Mouse (Mus musculus) limb, embryonic 10.5 days (tissue): ENCODE measurements around the gene Krt4. TPM values are rescaled to one million over a fixed set of nuclear protein-coding genes. Genes with fewer than 3 reads are reported as not detected.

Experiments used
- DNase-seq: peaks from one replicate; pipeline ENCODE4 v3.0.0-alpha.2; 2017; ENCODE audit warnings: low spot score
- H3K27ac ChIP-seq: fragments of 300-500 bp; sonication (generic); 2 replicates; pipeline ENCODE4 v1.5.1; 2016; ENCODE audit warnings: mild to moderate bottlenecking
- H3K27me3 ChIP-seq: fragments of 300-500 bp; sonication (generic); 2 replicates; pipeline ENCODE4 v1.6.1; 2016; ENCODE audit warnings: low read depth, mild to moderate bottlenecking; ENCODE audit not compliant: poor library complexity, severe bottlenecking
- H3K36me3 ChIP-seq: fragments of 300-500 bp; sonication (generic); 2 replicates; pipeline ENCODE4 v1.6.1; 2016; ENCODE audit warnings: mild to moderate bottlenecking, moderate library complexity
- H3K4me1 ChIP-seq: fragments of 300-500 bp; sonication (generic); 2 replicates; pipeline ENCODE4 v1.6.1; 2016
- H3K4me3 ChIP-seq: fragments of 300-500 bp; sonication (generic); 2 replicates; pipeline ENCODE4 v1.5.1; 2016; ENCODE audit warnings: mild to moderate bottlenecking, moderate library complexity
- H3K9me3 ChIP-seq: fragments of 300-500 bp; sonication (generic); replicated peaks from 2 replicates; pipeline ENCODE4 v1.6.1; 2016; ENCODE audit warnings: mild to moderate bottlenecking
- WGBS: fragments of 180-500 bp; shearing (Covaris S2); methylation state at CpG from one replicate; pipeline ENCODE4 v1.1.7; 2016; 5-methylcytosine and 5-hydroxymethylcytosine counted together
- polyA plus RNA-seq: library from polyadenylated mRNA; unstranded; fragments of >200 nt; fragmentation: Nextera tagmentation; extraction: Ambion mirVana; gene quantifications from 2 replicates; pipeline ENCODE4 v1.2.1, GENCODE M21; 2016

Gene Krt4
- polyA plus RNA-seq, 1 experiment from 2014 or later, result not detected

GRCm38 (mm10) chr15:101929666-101930065, 5.1 kb upstream of the Krt4 start:
- Histone ChIP-seq H3K4me1 (peaks cover 34% of the 10 kb centered on the region), H3K27me3 (peaks cover 48% of the 10 kb centered on the region), H3K4me3 (peak overlapping the region; percentile 41), H3K27ac (peak overlapping the region; percentile 38), H3K36me3 (no peaks in the 10 kb centered on the region), H3K9me3 (no peaks in the 10 kb centered on the region)
- WGBS, result 2% methylated on average over 17 of the region's 17 CpGs
- peak; percentile 63 for DNase-seq

- peak overlapping the region; percentile 41 for H3K4me3 ChIP-seq
- 0 out of 2 replicates have a peak overlapping the region, but pooled peaks have one; percentile 38 for H3K27ac ChIP-seq
- H3K4me1 ChIP-seq, result peaks cover 34% of the 10 kb centered on the region
- H3K36me3 ChIP-seq, result no peaks in the 10 kb centered on the region
- WGBS, result 7% methylated on average over 9 of the region's 9 CpGs
- peak; percentile 37 for DNase-seq
- peaks cover 48% of the 10 kb centered on the region for H3K27me3 ChIP-seq
- no peaks in the 10 kb centered on the region for H3K9me3 ChIP-seq
Measured at GRCm38 (mm10) chr15:101929087-101929486, 4.6 kb upstream of the Krt4 start.

GRCm38 (mm10) chr15:101927340-101928080, 3.0 kb upstream of the Krt4 start:
- H3K27ac ChIP-seq, result peak overlapping the region; percentile 50; the same call in 1 of the 2 replicates
- peaks cover 34% of the 10 kb centered on the region for H3K4me1 ChIP-seq

GRCm38 (mm10) chr15:101925041-101925440, 506 bp upstream of the Krt4 start:
- WGBS, result 89% methylated on average over 1 of the region's 1 CpGs
- Histone ChIP-seq H3K27ac (no peak overlapping the region), H3K27me3 (peaks cover 15% of the 10 kb centered on the region), H3K36me3 (no peaks in the 10 kb centered on the region), H3K4me3 (no peak overlapping the region), H3K4me1 (peaks cover 26% of the 10 kb centered on the region), H3K9me3 (no peaks in the 10 kb centered on the region)
- no peak for DNase-seq

More at GRCm38 (mm10) chr15:101927340-101928080, 3.0 kb upstream of the Krt4 start:
- no peaks in the 10 kb centered on the region for H3K9me3 ChIP-seq
- H3K36me3 ChIP-seq, result no peaks in the 10 kb centered on the region
- no peak for DNase-seq
- no peak overlapping the region for H3K4me3 ChIP-seq
- peaks cover 40% of the 10 kb centered on the region for H3K27me3 ChIP-seq
- 73% methylated on average over 12 of the region's 12 CpGs for WGBS

- no peak for DNase-seq
- H3K9me3 ChIP-seq, result no peaks in the 10 kb centered on the region
- no peak overlapping the region for H3K4me3 ChIP-seq
- H3K27me3 ChIP-seq, result 0 out of 2 replicates have a peak, but pooled peaks cover under 1% of the 10 kb centered on the region
- 92% methylated on average over 2 of the region's 2 CpGs for WGBS
- no peak overlapping the region for H3K27ac ChIP-seq
- no peaks in the 10 kb centered on the region for H3K36me3 ChIP-seq
- H3K4me1 ChIP-seq, result peaks cover under 1% of the 10 kb centered on the region
Measured at GRCm38 (mm10) chr15:101922296-101922695, 2.2 kb downstream of the Krt4 start.

GRCm38 (mm10) chr15:101916072-101916471, 8.5 kb downstream of the Krt4 start:
- Histone ChIP-seq H3K27me3 (no peaks in the 10 kb centered on the region), H3K36me3 (no peaks in the 10 kb centered on the region), H3K4me3 (no peak overlapping the region), H3K27ac (no peak overlapping the region), H3K9me3 (no peaks in the 10 kb centered on the region), H3K4me1 (no peaks in the 10 kb centered on the region)
- no peak for DNase-seq
- 73% methylated on average over 2 of the region's 2 CpGs for WGBS

GRCm38 (mm10) chr15:101904849-101905248, 19.7 kb downstream of the Krt4 start:
- no peak overlapping the region for H3K4me3 ChIP-seq
- H3K9me3 ChIP-seq, result no peaks in the 10 kb centered on the region
- no peaks in the 10 kb centered on the region for H3K36me3 ChIP-seq
- DNase-seq, result no peak
- H3K27ac ChIP-seq, result no peak overlapping the region
- no peaks in the 10 kb centered on the region for H3K27me3 ChIP-seq
- WGBS, result 86% methylated on average over 5 of the region's 5 CpGs
- 0 out of 2 replicates have a peak, but pooled peaks cover 3% of the 10 kb centered on the region for H3K4me1 ChIP-seq

- Histone ChIP-seq H3K4me3 (no peak overlapping the region), H3K27me3 (no peaks in the 10 kb centered on the region), H3K36me3 (no peaks in the 10 kb centered on the region), H3K9me3 (no peaks in the 10 kb centered on the region), H3K4me1 (no peaks in the 10 kb centered on the region), H3K27ac (no peak overlapping the region)
- DNase-seq, result no peak
- 65% methylated on average over 12 of the region's 12 CpGs for WGBS
Measured at GRCm38 (mm10) chr15:101902171-101903149, 22.1 kb downstream of the Krt4 start.

GRCm38 (mm10) chr15:101895216-101895615, 29.3 kb downstream of the Krt4 start:
- WGBS, result 92% methylated on average over 4 of the region's 4 CpGs
- H3K36me3 ChIP-seq, result no peaks in the 10 kb centered on the region
- H3K4me3 ChIP-seq, result no peak overlapping the region
- no peaks in the 10 kb centered on the region for H3K4me1 ChIP-seq
- no peaks in the 10 kb centered on the region for H3K27me3 ChIP-seq
- H3K9me3 ChIP-seq, result no peaks in the 10 kb centered on the region
- DNase-seq, result no peak
- no peak overlapping the region for H3K27ac ChIP-seq

- WGBS, result 59% methylated on average over 4 of the region's 4 CpGs
- no peaks in the 10 kb centered on the region for H3K9me3 ChIP-seq
- H3K36me3 ChIP-seq, result no peaks in the 10 kb centered on the region
- DNase-seq, result no peak
- H3K27ac ChIP-seq, result no peak within 1 kb of the TSS
- 0 out of 2 replicates have a peak, but pooled peaks cover 3% of the 10 kb centered on the region for H3K27me3 ChIP-seq
- no peak within 1 kb of the TSS for H3K4me3 ChIP-seq
- no peaks in the 10 kb centered on the region for H3K4me1 ChIP-seq
Measured at GRCm38 (mm10) chr15:101892820-101893219, 31.7 kb downstream of the Krt4 start, which contains the start of gene Krt76. Gene Krt76 (minus strand): TSS chr15:101892920.

- Histone ChIP-seq H3K4me1 (no peaks in the 10 kb centered on the region), H3K27me3 (no peaks in the 10 kb centered on the region), H3K36me3 (no peaks in the 10 kb centered on the region), H3K27ac (no peak overlapping the region), H3K4me3 (no peak overlapping the region), H3K9me3 (no peaks in the 10 kb centered on the region)
- peak; percentile 53 for DNase-seq
- 33% methylated on average over 10 of the region's 11 CpGs for WGBS
Measured at GRCm38 (mm10) chr15:101879776-101880175, 44.8 kb downstream of the Krt4 start.

- H3K36me3 ChIP-seq, result no peaks in the 10 kb centered on the region
- DNase-seq, result no peak
- H3K27ac ChIP-seq, result no peak overlapping the region
- 63% methylated on average over 2 of the region's 2 CpGs for WGBS
- no peak overlapping the region for H3K4me3 ChIP-seq
- no peaks in the 10 kb centered on the region for H3K9me3 ChIP-seq
- no peaks in the 10 kb centered on the region for H3K27me3 ChIP-seq
- no peaks in the 10 kb centered on the region for H3K4me1 ChIP-seq
Measured at GRCm38 (mm10) chr15:101878041-101878440, 46.5 kb downstream of the Krt4 start.
